Mouse (Mus musculus) layer of hippocampus, postnatal 10 days (tissue): Measurements from ENCODE around the gene Gm2237. TPM values are rescaled to one million over a fixed set of nuclear protein-coding genes. Genes with fewer than 3 reads are reported as not detected.
A peak's percentile ranks its signal among the peaks of the same experiment; 100 is the strongest.
"Not testable (repeated sequence)": the region's sequence is repeated elsewhere in the genome, so short reads cannot be mapped to it uniquely, and the experiment has no call there.

Experiments
- DNase-seq, 2 experiments: peaks; one replicate each; pipeline ENCODE4 v3.0.0; 2021; ENCODE audit warnings: low spot score in 2 of 2
- long read RNA-seq: library from polyadenylated mRNA; stranded (forward); transcript quantifications from one replicate; pipeline ENCODE4 v2.0.0, GENCODE M21; 2023
- total RNA-seq, 2 experiments: library from RNA; stranded (reverse); gene quantifications; 2 replicates each; pipeline ENCODE4 v1.2.3; 2021

Gene Gm2237
- total RNA-seq: 10 to 100 TPM in 1 of 2 experiments, 1 to 10 TPM in 1; 9.3 to 12.2 TPM
- long read RNA-seq, partial matches to known transcripts: 1 of 2 reads
- long read RNA-seq, other reads (novel, unspliced or antisense): 1 of 2 reads

GRCm38 (mm10) chr14:19584804-19585667 lies at the start of gene Gm2237:
TSS of gene Gm2237 (minus strand) at chr14:19585135.
- peak; percentile 19 to 39 for DNase-seq

- DNase-seq: not testable (repeated sequence)
Measured at GRCm38 (mm10) chr14:19602481-19602880, 17.5 kb upstream of the Gm2237 start, which contains the start of gene Gm5458. TSS of gene Gm5458 (minus strand) at chr14:19602581.

GRCm38 (mm10) chr14:19549863-19550262 lies 35.1 kb downstream of the Gm2237 start, which contains the start of gene Gm2244:
TSS of gene Gm2244 (minus strand) at chr14:19549963.
- not testable (repeated sequence) for DNase-seq

Other genes with a start within 250 kb of the Gm2237 start
- not detected for gene Gm21738, start 166.2 kb downstream of the Gm2237 start, total RNA-seq
- gene Gm2244, start 35.2 kb downstream of the Gm2237 start, total RNA-seq: not detected
- gene Gm5458, start 17.4 kb upstream of the Gm2237 start, total RNA-seq: not detected
- gene Nid2, start 166.1 kb upstream of the Gm2237 start, total RNA-seq: 10 to 100 TPM; 18.0 to 26.5 TPM
- gene Rtraf, start 238.7 kb upstream of the Gm2237 start, total RNA-seq: 10 to 100 TPM; 62.7 to 62.8 TPM